Mouse (Mus musculus): ENCODE measurements around the gene Col7a1.

The Col7a1 gene

DNA sequence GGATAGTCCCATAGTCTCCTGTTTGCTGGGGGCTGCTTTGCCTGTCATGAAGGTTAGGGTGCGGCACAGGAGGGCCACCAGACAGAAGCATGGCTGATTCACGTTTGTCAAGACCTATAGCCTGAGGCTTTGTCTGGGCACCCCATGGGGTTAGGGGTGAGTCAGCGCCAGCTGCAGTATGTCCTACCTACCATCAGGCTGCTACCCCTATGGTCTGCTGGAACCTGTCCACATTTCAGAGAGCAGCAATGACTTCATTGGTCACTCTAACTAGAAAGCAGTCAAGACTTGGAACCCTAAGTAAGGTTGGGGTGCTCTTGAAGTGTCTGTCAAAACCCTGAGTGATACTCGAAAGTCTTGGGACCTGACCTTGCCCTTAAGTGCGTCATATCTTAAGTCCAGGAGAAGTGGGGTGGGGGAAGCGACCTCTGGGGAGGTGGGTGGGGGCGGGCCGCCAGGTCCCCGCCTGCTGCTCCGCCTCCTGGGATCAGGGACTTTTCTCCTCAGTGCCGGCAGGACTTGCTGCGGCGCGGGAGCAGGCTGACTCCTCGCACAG is at the start of gene Col7a1:
Gene Col7a1 (plus strand): TSS at position 506 of the 556 bp plus-strand sequence.
- no peak for DNase-seq

DNA sequence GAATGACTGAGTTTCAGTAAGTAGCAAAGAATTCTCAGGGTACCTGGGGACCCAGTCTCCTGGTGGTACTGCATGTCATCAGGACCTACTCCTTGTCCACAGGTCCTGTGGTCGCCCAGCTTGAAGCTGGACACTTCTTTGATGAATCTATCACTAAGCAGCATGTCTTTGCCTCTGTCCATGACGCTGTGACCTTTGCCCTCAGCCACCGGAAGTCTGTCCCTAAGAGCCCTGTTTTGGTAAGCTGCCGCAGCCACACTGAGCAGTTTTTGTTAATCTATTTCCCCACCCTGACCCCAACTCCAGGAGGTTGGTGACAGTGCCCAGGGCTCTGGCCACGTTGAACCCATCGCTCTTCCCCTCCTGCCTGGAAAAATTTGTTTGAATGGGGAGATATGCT is 41.1 kb upstream of the Col7a1 start:
- no peak for DNase-seq

DNA sequence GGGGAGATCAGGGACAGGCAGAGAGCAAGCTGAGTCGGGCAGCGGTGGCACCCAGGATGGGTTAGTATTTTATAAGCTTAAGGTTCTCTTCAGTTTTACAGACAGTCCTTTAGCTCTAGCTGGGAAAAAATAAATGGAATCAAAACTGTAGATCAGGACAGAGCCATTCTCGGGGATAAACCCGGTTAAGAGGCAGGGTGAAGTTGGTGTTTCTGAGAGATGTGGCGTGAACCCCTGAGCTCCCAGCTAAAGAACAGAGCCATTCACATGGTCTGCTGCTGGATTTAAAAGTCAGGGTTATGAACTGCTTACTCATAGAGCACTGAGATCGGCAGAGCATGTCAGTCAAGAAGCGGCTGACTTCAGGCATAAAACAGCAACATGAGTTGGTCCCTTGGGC is 40.2 kb upstream of the Col7a1 start:
- no peak for DNase-seq

DNA sequence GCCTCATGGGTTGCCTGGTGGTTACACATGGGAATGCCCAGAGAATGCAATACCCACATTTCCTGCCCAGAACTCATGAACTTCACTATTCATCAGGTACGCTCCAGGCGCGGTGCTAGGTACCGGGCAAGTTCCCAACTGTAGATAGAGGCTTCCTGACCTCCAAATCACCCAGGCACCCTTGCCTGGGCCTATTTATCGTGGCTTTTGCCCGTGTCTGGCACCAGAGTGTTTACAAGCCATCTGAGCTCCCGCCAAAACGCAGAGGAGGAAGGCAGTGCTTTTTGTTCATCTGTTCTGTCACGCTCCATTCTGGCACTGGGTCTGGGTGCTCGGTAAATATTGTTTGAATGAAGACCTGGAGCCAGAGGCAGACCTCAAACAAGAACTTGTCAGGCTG is 39.8 kb upstream of the Col7a1 start:
- DNase-seq = no peak

DNA sequence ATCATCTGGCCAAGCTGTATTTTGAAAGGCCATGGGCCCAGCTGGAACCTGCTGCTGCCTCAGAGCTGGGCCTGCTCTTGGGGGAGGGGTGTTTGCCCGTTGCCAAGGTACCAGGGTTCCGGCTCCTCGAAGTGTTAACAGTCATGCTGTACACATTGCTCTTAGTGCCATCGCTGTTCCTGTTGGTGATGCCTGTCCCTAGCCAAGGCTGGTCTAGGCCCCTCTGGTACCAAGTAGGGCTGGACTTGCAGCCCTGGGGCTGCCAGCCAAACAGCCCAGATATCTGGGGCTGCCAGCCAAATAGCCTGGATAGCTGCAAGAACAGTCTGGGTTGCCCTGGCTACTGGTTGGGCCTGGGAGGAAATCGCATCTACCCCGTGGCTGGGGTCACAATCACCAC is 38.9 kb upstream of the Col7a1 start, which contains the start of gene Tmem89:
Gene Tmem89 (plus strand): TSS at position 129 of the 400 bp plus-strand sequence.
- DNase-seq = no peak

DNA sequence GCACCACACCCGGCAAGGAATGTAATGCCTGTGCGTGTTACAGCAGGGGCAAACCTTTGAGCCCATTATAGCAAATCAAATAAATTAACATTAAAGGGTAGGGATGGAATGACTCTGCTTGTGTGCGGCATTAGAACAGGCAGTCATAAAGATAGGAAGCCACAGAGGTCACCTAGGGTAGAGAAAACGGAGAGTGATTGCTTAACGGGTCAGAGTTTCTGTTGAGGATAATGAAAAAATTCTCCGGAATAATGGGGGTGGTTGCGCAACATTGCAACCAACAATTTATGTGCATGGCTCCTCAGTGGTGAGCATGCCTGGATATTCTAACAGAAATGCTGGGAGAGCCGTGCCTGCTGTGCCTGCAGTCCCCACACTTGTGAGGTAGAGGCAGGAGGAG is 27.5 kb upstream of the Col7a1 start:
- no peak for DNase-seq

DNA sequence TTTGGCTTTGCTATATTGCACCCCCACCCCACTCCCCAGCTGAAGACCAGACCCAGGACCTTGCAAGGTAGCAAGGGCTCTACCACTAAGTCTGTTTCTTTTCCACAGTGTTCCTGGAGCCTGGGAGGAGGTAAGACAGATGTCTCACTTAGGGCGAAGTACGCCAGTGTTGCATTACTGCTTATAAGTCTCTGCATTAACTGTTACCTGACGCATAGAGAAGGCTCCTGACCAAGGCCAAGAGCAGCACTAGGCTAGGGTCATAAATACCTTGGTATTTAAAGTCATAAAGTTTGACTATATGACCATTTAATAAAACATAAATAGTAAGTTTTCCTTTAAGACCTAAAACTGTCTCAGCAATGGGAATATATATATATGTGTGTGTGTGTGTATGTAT is 25.0 kb upstream of the Col7a1 start:
- no peak for DNase-seq

DNA sequence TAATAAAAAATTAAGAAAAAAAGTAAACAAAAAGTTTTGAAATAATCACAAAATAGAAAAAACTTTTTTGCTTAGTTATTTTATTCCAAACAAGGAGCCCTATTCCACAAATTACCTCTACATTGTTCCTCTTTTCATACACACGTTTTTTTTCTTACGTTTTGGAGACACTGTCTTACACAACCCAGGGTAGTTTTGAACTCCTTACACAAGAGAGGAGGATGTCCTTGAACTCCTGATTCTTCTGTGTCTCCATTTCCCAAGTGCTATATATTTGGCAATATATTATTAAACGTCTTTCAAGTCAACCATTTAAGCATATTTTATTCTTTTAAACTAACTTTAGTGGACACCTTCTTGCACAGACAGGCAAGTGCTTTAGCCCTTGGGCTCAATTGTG is 17.4 kb upstream of the Col7a1 start:
- DNase-seq = no peak

DNA sequence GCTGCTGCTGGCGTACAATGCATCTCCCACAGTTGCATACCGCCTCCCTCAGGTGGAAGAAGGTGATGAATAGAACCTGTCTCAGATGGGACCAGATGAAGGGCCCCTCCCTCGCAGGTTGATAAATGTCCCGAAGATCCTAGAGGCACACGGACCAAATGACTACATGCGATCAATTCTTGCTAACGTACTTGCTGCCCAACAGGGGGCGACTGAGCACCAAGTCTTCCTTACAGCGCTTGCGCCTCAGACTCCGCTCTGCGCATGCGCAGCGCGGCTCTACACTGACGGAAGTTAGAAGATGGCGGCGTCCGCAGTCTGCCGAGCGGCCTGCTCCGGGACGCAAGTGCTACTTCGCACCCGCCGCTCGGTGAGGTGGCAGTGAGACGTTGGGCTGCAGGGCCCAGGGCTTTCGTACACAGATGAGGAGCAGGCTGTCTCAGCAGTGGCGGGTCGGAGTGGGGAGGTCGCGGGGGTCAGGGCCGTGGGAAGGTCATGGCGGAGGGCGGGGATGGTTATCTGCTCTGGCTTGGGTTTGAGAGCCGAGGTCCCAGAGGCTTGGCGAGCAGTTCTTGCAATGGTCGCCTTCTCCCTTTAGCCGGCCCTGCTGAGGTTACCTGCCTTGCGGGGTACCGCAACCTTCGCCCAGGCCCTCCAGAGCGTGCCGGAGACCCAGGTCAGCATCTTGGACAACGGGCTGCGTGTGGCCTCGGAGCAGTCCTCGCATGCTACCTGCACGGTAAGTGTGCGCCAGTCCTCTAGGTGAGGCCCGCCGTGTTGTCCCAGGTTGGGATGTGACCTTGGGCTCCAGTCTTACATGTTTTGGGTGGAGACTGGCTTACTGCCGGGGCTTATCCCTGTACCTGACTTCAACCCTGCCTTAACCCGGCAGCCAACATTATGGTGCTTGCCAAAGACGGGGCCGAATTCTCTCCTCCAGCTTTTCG is 16.7 kb upstream of the Col7a1 start, which contains the start of gene Uqcrc1:
Gene Uqcrc1 (plus strand): TSS at position 216 of the 947 bp plus-strand sequence.
- peak; percentile 96 for DNase-seq

DNA sequence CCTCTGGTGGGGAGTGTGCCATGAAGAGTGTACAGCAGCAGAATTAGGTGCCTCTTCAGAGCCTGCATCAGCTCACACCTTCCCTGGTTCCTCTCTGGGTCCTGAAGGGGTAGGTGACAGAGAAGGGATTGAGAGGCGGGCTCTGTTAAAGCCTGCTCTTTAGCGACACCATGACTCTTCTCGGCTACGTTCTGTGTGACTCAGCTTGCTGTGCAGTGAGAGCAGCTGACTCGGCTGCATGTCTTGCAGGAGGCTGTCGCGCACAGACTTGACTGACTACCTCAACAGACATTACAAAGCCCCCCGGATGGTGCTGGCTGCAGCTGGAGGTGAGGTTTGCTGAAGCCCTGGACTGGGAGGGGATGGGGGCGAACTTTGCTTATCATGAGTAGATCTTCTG is 8.3 kb upstream of the Col7a1 start:
- DNase-seq = no peak

DNA sequence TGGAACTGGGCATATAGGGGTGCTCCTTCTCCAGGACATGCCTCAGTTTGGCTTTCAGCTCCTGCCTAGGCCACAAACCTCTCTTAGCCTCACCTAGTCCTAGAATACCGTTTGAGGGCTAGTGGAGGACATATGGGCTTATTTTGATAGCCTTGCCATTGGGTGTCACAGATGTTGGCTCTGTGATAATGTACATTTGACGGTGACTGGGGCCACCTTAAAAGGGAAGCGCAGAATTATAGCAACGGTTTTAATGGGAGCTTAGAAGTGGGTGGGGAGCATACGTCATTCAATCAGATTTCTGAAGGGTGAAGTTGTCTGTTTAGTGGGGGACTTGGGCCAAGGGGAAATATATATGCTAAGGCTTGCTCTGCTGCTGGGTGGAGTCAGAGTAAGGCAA is 7.8 kb upstream of the Col7a1 start:
- no peak for DNase-seq

DNA sequence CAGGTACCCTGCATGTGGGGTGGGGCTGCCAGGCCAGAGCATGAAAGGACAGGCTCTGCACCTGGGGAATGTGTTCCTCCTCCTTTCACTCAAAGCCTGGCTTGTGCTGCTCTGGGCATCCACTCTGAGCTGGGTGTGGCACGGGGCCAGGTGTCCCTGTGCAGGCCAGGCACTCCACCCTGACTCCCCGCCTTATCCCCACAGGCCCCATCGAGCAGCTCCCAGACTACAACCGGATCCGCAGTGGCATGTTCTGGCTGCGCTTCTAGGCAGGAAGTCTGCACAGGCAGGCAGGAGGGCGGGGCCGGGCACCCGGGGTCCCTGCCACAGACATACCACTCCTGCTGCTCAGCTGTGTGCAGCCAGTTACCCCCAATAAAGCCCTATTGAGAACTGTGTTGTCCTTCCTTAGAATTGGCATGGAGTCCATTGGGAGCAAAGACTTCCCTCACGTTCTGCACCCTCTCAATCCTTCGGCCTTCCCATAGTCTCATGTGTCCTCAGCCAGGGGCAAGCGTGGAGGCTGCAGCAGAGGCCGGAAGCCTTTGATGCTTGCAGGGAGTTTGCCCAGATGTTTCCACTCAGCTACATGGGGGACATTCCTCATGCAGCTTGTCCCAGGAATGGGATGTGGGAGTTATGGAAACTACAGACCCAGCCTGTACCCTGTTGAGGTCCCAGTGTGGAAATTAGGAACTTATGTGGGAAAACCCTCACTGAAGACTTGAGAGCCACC is 4.0 kb upstream of the Col7a1 start:
- peak; percentile 47 for DNase-seq

DNA sequence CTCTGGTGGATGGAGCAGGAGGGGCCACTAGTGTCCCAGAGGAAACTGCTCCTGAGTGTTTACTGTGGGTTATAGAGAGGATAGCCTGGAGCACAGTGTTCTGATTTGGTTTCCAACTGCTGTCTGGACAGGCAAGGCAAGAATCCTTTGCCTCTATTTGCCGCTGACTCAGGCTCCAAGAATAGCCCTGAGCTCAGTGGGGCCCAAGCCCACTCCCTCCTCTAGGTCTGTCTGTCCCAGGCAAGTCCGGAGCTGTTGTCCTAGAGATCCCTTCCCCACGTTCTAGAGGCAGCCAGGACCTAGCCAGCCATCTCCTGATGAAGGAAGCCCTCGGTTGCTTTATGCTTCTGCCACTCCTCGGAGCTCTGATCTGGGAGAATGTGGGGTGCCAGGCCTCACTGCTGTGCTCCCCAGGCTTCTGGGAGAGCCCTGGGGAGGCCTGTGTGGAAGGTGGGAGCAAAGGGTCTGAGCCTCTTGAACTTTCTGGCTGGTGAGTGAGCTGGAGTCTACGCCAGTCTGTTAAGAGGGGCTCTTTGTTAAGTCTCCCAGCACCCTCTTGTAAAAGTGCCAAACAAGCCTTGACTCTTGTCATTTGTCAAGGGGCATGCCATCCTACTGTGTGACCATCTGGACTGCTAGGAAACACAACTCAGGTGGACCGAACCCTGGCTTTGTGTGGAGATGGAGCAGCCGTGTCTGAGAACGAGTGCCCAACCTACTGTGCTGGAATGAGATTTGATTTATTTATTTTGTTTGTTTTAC is 3.2 kb upstream of the Col7a1 start:
- DNase-seq = peak; percentile 30

DNA sequence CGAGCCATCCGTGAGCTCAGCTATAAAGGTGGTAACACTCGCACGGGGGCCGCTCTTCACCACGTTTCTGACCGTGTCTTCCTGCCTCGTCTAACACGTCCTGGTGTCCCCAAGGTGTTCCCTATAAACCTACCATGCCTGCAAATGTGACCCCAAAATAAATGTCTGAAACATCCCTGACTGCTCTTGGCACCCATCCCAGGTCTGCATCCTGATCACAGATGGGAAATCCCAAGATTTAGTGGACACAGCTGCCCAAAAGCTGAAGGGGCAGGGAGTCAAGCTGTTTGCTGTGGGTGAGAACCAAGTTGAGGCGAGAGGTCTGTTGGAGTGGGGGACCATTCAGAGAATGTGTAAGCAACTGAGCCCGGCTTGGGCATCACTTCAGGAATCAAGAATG is 1.9 kb downstream of the Col7a1 start:
- DNase-seq = no peak

DNA sequence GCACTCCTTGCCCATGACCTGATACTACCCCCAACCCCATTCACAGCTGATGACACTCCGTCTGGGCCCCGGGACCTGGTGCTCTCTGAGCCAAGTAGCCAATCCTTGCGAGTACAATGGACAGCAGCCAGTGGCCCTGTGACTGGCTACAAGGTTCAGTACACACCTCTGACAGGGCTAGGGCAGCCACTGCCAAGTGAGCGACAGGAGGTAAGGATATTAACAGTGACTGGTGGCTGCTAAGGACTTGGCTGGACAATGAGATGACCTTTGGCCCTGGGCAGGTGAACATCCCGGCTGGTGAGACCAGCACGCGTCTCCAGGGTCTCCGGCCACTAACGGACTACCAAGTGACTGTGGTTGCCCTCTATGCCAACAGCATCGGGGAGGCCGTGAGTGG is 2.5 kb downstream of the Col7a1 start:
- DNase-seq = no peak

DNA sequence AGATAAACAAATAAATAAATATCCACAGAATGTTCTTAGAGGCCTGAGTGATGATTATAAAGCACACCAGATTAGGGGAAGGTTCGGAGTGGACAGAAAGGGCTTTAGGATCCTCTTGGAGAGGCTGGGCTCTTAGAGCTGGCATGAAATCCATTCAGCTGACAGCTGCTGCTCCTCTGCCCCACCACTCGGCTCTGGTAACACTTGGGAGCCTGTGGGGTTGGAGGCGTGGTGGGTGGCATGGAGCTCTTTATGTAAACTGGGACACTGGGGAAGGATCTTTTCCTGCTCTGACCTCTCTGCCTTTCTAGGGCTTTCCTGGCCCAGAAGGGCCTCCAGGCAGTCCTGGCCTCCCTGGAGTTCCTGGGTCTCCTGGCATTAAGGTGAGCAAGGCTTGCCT is 10.2 kb downstream of the Col7a1 start:
- DNase-seq = no peak

DNA sequence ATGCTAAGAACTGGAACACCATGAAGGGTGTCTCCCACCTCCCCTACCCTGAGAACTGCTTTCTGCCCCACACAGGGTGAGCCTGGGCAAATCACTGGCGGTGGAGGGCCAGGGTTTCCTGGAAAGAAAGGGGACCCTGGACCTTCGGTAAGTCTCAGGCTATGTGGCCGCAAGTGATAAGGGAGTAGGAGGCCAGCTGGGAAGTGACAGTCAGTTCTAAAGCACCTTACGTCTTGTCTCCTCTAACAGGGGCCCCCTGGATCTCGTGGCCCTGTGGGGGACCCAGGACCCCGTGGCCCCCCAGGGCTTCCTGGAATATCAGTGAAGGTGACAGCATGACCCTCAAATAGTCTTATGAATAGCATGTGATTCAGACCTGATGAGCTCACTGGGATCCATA is 11.0 kb downstream of the Col7a1 start:
- DNase-seq = no peak

DNA sequence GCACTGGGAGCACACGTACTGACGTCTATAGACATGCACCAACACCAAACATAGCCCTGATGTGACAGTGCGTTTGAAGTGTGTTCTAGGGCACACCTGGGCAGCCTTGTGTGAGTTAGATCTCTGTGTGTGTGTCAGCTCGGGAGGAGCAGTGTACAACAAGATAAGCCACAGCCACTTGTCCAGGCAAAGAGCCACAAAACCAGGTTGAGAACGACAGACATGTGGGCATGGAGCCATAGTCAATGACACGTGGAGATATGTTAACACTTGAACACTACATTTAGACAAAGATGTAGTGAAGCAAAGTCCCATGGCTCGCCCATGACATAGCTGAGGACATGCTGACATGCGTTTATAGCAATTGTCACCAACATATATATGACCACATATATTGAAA is 17.2 kb downstream of the Col7a1 start:
- no peak for DNase-seq

DNA sequence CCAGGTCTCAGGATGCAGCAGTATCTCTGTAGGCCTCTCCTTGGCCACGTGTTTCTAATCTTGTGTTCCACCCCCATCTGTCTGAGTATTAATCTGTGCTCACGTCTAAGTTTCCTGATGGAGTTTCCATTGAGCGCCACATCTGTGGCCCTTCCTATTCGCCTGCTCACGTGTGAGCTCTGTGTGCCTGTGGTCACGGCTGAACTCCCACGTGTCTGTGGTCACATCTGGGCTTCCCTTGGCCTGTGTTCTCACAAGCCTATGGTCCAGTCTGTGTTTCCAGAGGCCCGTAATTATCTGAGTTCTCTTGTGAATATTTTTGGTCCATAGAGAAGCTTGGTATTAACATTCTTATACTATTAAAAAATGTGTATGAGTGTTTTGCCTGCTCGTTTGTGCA is 23.1 kb downstream of the Col7a1 start:
- DNase-seq = no peak

DNA sequence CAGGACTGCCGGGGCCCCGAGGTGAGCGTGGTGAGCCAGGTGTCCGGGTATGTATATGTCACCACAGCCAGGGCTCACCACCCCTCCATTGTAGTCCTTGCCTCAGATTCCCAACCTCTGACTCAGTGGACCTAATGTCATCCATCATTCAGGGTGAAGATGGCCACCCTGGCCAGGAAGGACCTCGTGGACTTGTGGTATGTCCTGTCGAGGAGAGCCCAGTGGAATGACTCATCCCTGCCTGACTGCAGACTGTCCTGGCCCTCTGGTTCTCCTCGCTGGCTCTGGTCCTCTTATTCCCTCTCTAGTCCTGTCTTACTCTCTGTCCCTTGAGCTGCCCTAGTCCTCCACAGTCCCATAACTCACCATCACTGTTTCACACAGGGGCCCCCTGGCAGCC is 24.6 kb downstream of the Col7a1 start:
- no peak for DNase-seq

DNA sequence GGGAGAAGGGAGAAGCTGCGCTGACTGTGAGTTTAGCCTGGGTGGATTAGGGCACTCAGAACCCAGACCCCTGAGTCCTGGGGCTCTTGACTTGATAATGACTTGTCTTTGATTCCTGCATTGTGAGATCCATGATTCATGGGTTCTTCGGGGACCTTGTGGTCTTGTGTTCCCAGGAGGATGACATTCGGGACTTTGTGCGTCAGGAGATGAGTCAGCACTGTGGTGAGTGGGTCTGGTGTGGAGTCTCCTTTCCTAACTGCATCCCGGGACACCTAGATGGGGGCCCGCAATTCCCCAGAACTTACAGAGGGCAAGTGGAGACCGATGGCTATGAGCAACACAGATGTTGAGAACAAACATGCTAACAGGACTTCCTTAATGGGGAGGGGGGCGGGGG is 29.1 kb downstream of the Col7a1 start:
- DNase-seq = no peak

DNA sequence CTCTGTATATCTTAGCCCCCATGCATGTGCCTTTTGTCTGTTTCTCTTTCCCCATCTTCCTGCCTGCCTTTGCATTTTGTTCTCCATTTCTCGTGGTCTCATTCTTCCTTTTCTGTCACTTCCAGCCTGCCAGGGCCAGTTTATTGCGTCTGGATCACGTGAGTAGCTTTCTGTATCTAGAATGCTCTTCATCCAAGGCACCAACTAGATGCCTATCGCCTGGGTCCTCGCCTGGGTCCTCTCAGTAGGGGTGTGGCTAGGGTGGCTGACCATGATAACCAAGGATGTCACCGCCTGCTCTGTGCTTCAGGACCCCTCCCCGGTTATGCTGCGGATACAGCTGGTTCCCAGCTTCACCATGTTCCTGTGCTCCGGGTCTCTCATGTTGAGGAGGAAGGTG is 29.8 kb downstream of the Col7a1 start:
- no peak for DNase-seq

DNA sequence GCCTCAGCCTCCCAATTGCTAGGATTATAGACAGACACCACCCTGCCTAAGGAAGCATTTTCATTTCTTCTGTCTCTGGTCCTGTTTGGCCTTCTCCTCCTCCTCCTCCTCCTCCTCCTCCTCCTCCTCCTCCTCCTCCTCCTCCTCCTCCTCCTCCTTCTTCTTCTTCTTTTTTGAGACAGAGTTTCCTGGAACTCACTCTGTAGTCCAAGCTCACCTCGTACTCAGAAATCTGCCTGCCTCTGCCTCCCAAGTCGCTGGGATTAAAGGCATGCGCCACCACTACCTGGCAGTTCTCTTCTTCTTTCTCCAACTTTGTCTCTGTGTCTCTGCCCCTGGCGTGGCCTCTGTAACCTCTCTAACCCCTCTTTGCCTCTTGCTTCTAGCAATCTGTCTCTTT is 32.3 kb downstream of the Col7a1 start, which contains the start of gene Ucn2:
Gene Ucn2 (plus strand): TSS at position 301 of the 400 bp plus-strand sequence.
- no peak for DNase-seq

Measured in cerebellum, adult 8-10 months (tissue).